Mouse (Mus musculus) midbrain, postnatal 0 days (tissue): ENCODE results near the gene Mterf1a. TPM values are rescaled to one million over a fixed set of nuclear protein-coding genes. Genes with fewer than 3 reads are reported as not detected.
"Not testable (repeated sequence)": the region's sequence is repeated elsewhere in the genome, so short reads cannot be mapped to it uniquely, and the experiment has no call there.

Experiments
- ATAC-seq: fragments of 200-750 bp; cut with Nextera tagmentation; 2 replicates; pipeline ENCODE4 v1.8.0; 2017; ENCODE audit warnings: moderate number of reproducible peaks, mild to moderate bottlenecking, moderate TSS enrichment, moderate library complexity; ENCODE audit not compliant: low FRiP score
- DNase-seq: peaks from one replicate; pipeline ENCODE4 v3.0.0-alpha.2; 2015; ENCODE audit warnings: low spot score
- H3K27ac ChIP-seq: fragments of 300-500 bp; sonication (generic); 2 replicates; pipeline ENCODE4 v1.5.1; 2014; ENCODE audit warnings: low read depth, mild to moderate bottlenecking, low read length, mixed read lengths
- H3K27me3 ChIP-seq: fragments of 300-500 bp; sonication (generic); 2 replicates; pipeline ENCODE4 v1.6.1; 2014; ENCODE audit warnings: low read length, control low read depth, mixed read lengths; ENCODE audit not compliant: insufficient read depth
- H3K36me3 ChIP-seq: fragments of 300-500 bp; sonication (generic); 2 replicates; pipeline ENCODE4 v1.6.1; 2014; ENCODE audit warnings: low read length, control low read depth, mixed read lengths; ENCODE audit not compliant: insufficient read depth
- H3K4me1 ChIP-seq: fragments of 300-500 bp; sonication (generic); 2 replicates; pipeline ENCODE4 v1.6.1; 2014; ENCODE audit warnings: mild to moderate bottlenecking, control low read depth, antibody characterized with exemption, low read length, mixed read lengths; ENCODE audit not compliant: insufficient read depth
- H3K4me2 ChIP-seq: fragments of 300-500 bp; sonication (generic); 2 replicates; pipeline ENCODE4 v1.6.1; 2014; ENCODE audit warnings: low read depth, mild to moderate bottlenecking, low read length, mixed read lengths; ENCODE audit not compliant: poor library complexity, severe bottlenecking
- H3K4me3 ChIP-seq: fragments of 300-500 bp; sonication (generic); 2 replicates; pipeline ENCODE4 v1.5.1; 2014; ENCODE audit warnings: low read depth, mild to moderate bottlenecking, low read length, moderate library complexity
- H3K9ac ChIP-seq: fragments of 300-500 bp; sonication (generic); replicated peaks from 2 replicates; pipeline ENCODE4 v1.6.1; 2014; ENCODE audit warnings: mild to moderate bottlenecking, low read length, moderate library complexity, mixed read lengths; ENCODE audit not compliant: poor library complexity, severe bottlenecking
- H3K9me3 ChIP-seq: fragments of 300-500 bp; sonication (generic); 2 replicates; pipeline ENCODE4 v1.6.1; 2016; ENCODE audit warnings: low read length, control low read depth
- CTCF ChIP-seq: IDR thresholded peaks from 2 replicates; pipeline ENCODE4 v1.5.1; 2016; ENCODE audit warnings: antibody characterized with exemption, mild to moderate bottlenecking
- WGBS: fragments of 180-500 bp; shearing (Covaris S2); extraction: QIAGEN DNeasy Blood & Tissue Kit; methylation state at CpG from one replicate; pipeline ENCODE4 v1.1.7; 2014; 5-methylcytosine and 5-hydroxymethylcytosine counted together
- polyA plus RNA-seq: library from polyadenylated mRNA; unstranded; fragments of >200 nt; fragmentation: Nextera tagmentation; extraction: Ambion mirVana; gene quantifications from 2 replicates; pipeline ENCODE4 v1.2.1, GENCODE M21; 2015
- total RNA-seq: library from RNA; depleted of rRNA; stranded (reverse); fragments of >200 nt; gene quantifications from 2 replicates; pipeline ENCODE4 v1.2.3, GENCODE M21; 2014

Gene Mterf1a
- total and polyA plus RNA-seq, 2 experiments from 2014 or later = 3.7 to 4.9 TPM

DNA sequence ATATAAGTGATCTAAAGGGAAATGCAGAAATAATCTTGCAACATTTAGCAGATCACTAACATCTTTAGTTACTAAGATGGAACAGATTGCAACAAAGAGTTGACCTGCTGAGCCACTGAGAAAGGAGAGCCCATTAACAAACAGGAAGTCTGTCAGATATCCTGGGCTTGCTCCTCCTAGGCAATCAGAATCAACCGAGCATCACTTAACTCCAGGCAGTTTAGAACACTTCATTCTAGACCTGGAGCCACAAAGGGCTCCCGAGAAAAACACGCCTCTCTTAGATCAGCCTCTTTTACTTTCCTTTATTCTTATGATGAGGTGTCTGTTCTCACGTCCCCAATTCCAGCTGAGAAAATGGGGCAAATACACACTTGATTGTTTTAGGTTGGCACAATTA is 32.9 kb upstream of the Mterf1a start:
- DNase-seq (no peak), ATAC-seq (no peak)
- no peak for TF ChIP-seq CTCF
- peaks cover 5% of the 10 kb centered on the region; the same call in 1 of the 2 replicates for H3K4me1 ChIP-seq
- H3K27ac ChIP-seq = peak overlapping the region; percentile 99
- H3K9me3 ChIP-seq = no peaks in the 10 kb centered on the region
- no peaks in the 10 kb centered on the region for H3K36me3 ChIP-seq
- H3K4me3 ChIP-seq = no peak overlapping the region
- H3K9ac ChIP-seq = 0 out of 2 replicates have a peak overlapping the region, but pooled peaks have one; percentile 14
- 14% methylated on average over 4 of the region's 4 CpGs for WGBS
- H3K4me2 ChIP-seq = peak overlapping the region; percentile 70; the same call in 1 of the 2 replicates
- no peaks in the 10 kb centered on the region for H3K27me3 ChIP-seq

GRCm38 (mm10) chr5:3922350-3922749 is 28.6 kb upstream of the Mterf1a start:
- Histone ChIP-seq H3K9me3 (no peaks in the 10 kb centered on the region), H3K9ac (no peak overlapping the region), H3K27me3 (no peaks in the 10 kb centered on the region), H3K4me3 (no peak overlapping the region), H3K36me3 (no peaks in the 10 kb centered on the region), H3K4me1 (no peaks in the 10 kb centered on the region), H3K4me2 (no peak overlapping the region), H3K27ac (no peak overlapping the region)
- TF ChIP-seq CTCF = no peak
- DNase-seq = no peak
- no peak for ATAC-seq
- 91% methylated on average over 2 of the region's 2 CpGs for WGBS

DNA sequence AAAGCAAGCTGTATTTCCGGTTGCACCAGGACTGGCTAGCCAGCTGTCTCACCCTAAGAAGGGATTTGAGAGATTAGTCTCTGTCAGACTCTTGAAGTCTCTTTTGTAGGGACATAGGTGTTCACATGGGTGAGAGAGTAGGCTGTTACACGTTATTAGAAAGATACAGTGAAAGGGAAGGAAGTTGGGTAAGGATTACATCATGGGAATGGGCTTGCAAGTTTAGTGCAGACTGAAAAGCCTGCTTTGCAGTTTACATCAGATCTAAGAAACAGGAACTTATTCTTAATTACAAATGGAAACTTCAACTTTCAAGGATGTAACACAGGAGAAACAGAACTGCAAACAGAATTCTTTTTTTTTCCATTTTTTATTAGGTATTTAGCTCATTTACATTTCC is 11.7 kb upstream of the Mterf1a start:
- Histone ChIP-seq H3K4me3 (no peak overlapping the region), H3K9me3 (no peaks in the 10 kb centered on the region), H3K9ac (no peak overlapping the region), H3K36me3 (no peaks in the 10 kb centered on the region), H3K27ac (no peak overlapping the region), H3K4me1 (no peaks in the 10 kb centered on the region), H3K27me3 (no peaks in the 10 kb centered on the region), H3K4me2 (no peak overlapping the region)
- no peak for TF ChIP-seq CTCF
- WGBS = 74% methylated on average over 2 of the region's 2 CpGs
- DNase-seq (no peak), ATAC-seq (no peak)

DNA sequence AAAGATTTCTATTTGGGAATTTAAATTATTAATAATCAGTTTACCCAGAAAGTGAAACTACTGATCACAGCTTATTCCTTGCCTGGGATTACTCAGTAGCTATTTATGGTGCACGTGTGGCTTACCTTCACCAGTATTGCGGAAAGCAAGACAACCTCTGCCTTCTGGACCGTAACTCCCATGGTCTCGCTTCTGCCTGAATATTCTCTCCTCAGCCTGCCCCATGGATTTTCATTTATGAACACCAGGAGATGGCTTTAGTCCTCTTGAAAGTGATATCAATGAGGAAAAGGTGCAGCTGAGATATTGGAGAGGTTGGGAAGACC is 524 bp upstream of the Mterf1a start:
- not testable (repeated sequence) for H3K27ac ChIP-seq, DNase-seq, H3K4me2 ChIP-seq, H3K9me3 ChIP-seq, H3K36me3 ChIP-seq, H3K9ac ChIP-seq, H3K4me1 ChIP-seq, H3K27me3 ChIP-seq, ATAC-seq
- H3K4me3 ChIP-seq = peak overlapping the region; percentile 22; the same call in 1 of the 2 replicates
- WGBS = 97% methylated on average over 4 of the region's 4 CpGs

DNA sequence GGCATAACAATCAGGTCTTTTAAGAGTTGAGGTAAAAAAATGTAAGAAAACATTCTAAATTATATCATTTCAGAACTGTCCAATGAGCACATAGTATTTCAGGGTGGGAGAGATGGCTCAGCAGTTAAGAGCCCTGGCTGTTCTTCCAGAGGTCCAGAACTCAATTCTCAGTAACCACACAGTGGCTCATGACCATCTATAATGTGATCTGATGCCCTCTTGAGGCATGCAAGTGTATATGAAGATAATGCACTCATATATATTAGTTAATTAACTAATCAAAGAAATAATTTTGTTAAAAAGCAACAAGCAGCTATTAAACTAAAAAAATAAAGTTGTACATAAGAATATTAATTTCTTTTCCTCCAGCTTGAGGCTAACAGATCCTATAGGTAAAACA is 4.5 kb downstream of the Mterf1a start:
- Histone ChIP-seq H3K9me3 (no peaks in the 10 kb centered on the region), H3K36me3 (no peaks in the 10 kb centered on the region), H3K4me3 (no peak overlapping the region), H3K4me2 (no peak overlapping the region), H3K9ac (no peak overlapping the region), H3K27ac (no peak overlapping the region), H3K4me1 (0 out of 2 replicates have a peak, but pooled peaks cover 3% of the 10 kb centered on the region), H3K27me3 (no peaks in the 10 kb centered on the region)
- no peak for DNase-seq
- no peak for ATAC-seq
- TF ChIP-seq CTCF = no peak

DNA sequence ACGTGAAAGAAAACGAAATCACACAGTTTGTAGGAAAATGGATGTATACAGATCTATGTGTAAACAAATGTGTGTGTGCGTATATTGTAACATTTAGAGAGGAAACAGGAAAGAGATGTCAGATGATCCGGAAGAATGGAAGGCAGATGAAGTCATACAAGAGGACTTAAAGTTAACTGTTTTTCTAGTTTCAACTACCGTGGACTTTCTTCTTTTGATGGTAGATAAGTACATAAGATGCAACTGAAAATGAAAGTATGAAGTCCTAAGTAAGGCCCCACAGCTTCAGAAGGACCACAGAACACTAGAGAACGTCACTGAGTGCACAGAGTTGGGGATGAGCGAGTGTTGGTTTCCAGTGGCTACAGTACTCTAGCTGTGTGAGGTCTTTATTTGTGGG is 6.9 kb downstream of the Mterf1a start:
- H3K36me3 ChIP-seq, H3K9me3 ChIP-seq, H3K27me3 ChIP-seq, ATAC-seq, H3K4me1 ChIP-seq, H3K4me3 ChIP-seq, H3K27ac ChIP-seq, H3K4me2 ChIP-seq, H3K9ac ChIP-seq, DNase-seq: not testable (repeated sequence)
- WGBS = 92% methylated on average over 7 of the region's 7 CpGs

GRCm38 (mm10) chr5:3873485-3873884 is 20.2 kb downstream of the Mterf1a start:
- Histone ChIP-seq H3K4me1 (no peaks in the 10 kb centered on the region), H3K4me3 (no peak overlapping the region), H3K4me2 (no peak overlapping the region), H3K36me3 (no peaks in the 10 kb centered on the region), H3K9me3 (no peaks in the 10 kb centered on the region), H3K27ac (no peak overlapping the region), H3K9ac (no peak overlapping the region), H3K27me3 (no peaks in the 10 kb centered on the region)
- DNase-seq = no peak
- TF ChIP-seq CTCF = no peak
- ATAC-seq = no peak
- 64% methylated on average over 3 of the region's 3 CpGs for WGBS
